Mouse (Mus musculus) limb, embryonic 10.5 days (tissue): Measurements from ENCODE around the gene Gm49405. TPM values are rescaled to one million over a fixed set of nuclear protein-coding genes. Genes with fewer than 3 reads are reported as not detected.

ENCODE experiments used
- DNase-seq: peaks from one replicate; pipeline ENCODE4 v3.0.0-alpha.2; 2017; ENCODE audit warnings: low spot score
- H3K27ac ChIP-seq: fragments of 300-500 bp; sonication (generic); 2 replicates; pipeline ENCODE4 v1.5.1; 2016; ENCODE audit warnings: mild to moderate bottlenecking
- H3K27me3 ChIP-seq: fragments of 300-500 bp; sonication (generic); 2 replicates; pipeline ENCODE4 v1.6.1; 2016; ENCODE audit warnings: low read depth, mild to moderate bottlenecking; ENCODE audit not compliant: poor library complexity, severe bottlenecking
- H3K36me3 ChIP-seq: fragments of 300-500 bp; sonication (generic); 2 replicates; pipeline ENCODE4 v1.6.1; 2016; ENCODE audit warnings: mild to moderate bottlenecking, moderate library complexity
- H3K4me1 ChIP-seq: fragments of 300-500 bp; sonication (generic); 2 replicates; pipeline ENCODE4 v1.6.1; 2016
- H3K4me3 ChIP-seq: fragments of 300-500 bp; sonication (generic); 2 replicates; pipeline ENCODE4 v1.5.1; 2016; ENCODE audit warnings: mild to moderate bottlenecking, moderate library complexity
- H3K9me3 ChIP-seq: fragments of 300-500 bp; sonication (generic); replicated peaks from 2 replicates; pipeline ENCODE4 v1.6.1; 2016; ENCODE audit warnings: mild to moderate bottlenecking
- WGBS: fragments of 180-500 bp; shearing (Covaris S2); methylation state at CpG from one replicate; pipeline ENCODE4 v1.1.7; 2016; 5-methylcytosine and 5-hydroxymethylcytosine counted together
- polyA plus RNA-seq: library from polyadenylated mRNA; unstranded; fragments of >200 nt; fragmentation: Nextera tagmentation; extraction: Ambion mirVana; gene quantifications from 2 replicates; pipeline ENCODE4 v1.2.1, GENCODE M21; 2016

Gm49405 gene
- polyA plus RNA-seq, 1 experiment from 2014 or later, result 4.6 TPM

DNA sequence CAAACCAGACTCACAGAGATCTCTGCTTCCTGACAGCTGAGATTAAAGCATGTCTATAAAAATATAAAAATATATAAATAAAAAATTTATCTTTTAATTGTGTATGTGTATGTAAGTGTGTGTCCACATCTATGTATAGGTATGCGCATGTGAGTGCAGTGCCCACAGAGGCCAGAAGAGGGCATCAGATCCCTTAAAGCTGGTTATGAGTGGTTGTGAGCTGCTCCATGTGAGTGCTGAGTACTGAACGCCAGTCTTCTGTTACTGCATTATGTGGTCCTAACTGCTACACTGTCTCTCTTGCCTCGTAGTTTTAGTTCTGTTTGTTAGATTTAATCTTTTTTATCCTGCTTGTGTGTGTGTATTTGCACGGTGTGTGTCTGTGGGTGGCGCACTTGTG is 50.6 kb downstream of the Gm49405 start:
- no peak for DNase-seq
- no peaks in the 10 kb centered on the region for H3K27me3 ChIP-seq
- WGBS, result 96% methylated on average over 5 of the region's 5 CpGs
- 0 out of 2 replicates have a peak, but pooled peaks cover 2% of the 10 kb centered on the region for H3K4me1 ChIP-seq
- no peak overlapping the region for H3K27ac ChIP-seq
- H3K4me3 ChIP-seq, result no peak overlapping the region
- no peaks in the 10 kb centered on the region for H3K36me3 ChIP-seq
- no peaks in the 10 kb centered on the region for H3K9me3 ChIP-seq

- H3K4me3 ChIP-seq, result no peak overlapping the region
- WGBS, result 55% methylated on average over 10 of the region's 10 CpGs
- no peaks in the 10 kb centered on the region for H3K27me3 ChIP-seq
These were observed 51.5 kb downstream of the Gm49405 start for GRCm38 (mm10) chr19:4051741-4052515.

GRCm38 (mm10) chr19:4052516-4053030 is 52.1 kb downstream of the Gm49405 start:
- Histone ChIP-seq H3K27me3 (no peaks in the 10 kb centered on the region), H3K4me1 (no peaks in the 10 kb centered on the region), H3K4me3 (no peak overlapping the region), H3K27ac (no peak overlapping the region), H3K9me3 (no peaks in the 10 kb centered on the region), H3K36me3 (no peaks in the 10 kb centered on the region)
- WGBS, result 86% methylated on average over 5 of the region's 5 CpGs
- no peak for DNase-seq

More at GRCm38 (mm10) chr19:4051741-4052515, 51.5 kb downstream of the Gm49405 start:
- no peaks in the 10 kb centered on the region for H3K36me3 ChIP-seq
- DNase-seq, result peak; percentile 85
- H3K9me3 ChIP-seq, result no peaks in the 10 kb centered on the region
- H3K27ac ChIP-seq, result no peak overlapping the region
- no peaks in the 10 kb centered on the region for H3K4me1 ChIP-seq

- H3K4me1 ChIP-seq, result no peaks in the 10 kb centered on the region
- 88% methylated on average over 5 of the region's 5 CpGs for WGBS
- no peaks in the 10 kb centered on the region for H3K9me3 ChIP-seq
- no peak overlapping the region for H3K4me3 ChIP-seq
- no peak for DNase-seq
- H3K36me3 ChIP-seq, result no peaks in the 10 kb centered on the region
- H3K27ac ChIP-seq, result no peak overlapping the region
- no peaks in the 10 kb centered on the region for H3K27me3 ChIP-seq
These were observed 54.2 kb downstream of the Gm49405 start for GRCm38 (mm10) chr19:4054613-4055012.

Other genes with a start within 250 kb of the Gm49405 start
- gene Kmt5b, start 233.2 kb upstream of the Gm49405 start, polyA plus RNA-seq, result 21.4 and 29.2 TPM in 2 replicates
- 48.5 and 50.0 TPM in 2 replicates for gene Chka, start 148.9 kb upstream of the Gm49405 start, polyA plus RNA-seq
- 27.9 and 39.4 TPM in 2 replicates for gene Tcirg1, start 93.5 kb upstream of the Gm49405 start, polyA plus RNA-seq
- gene Ndufs8, start 87.9 kb upstream of the Gm49405 start, polyA plus RNA-seq, result 249 and 273 TPM in 2 replicates
- 0.20 and 0.33 TPM in 2 replicates for gene Aldh3b1, start 70.8 kb upstream of the Gm49405 start, polyA plus RNA-seq
- gene Unc93b1, start 65.4 kb upstream of the Gm49405 start, polyA plus RNA-seq, result 5.4 and 6.7 TPM in 2 replicates
- not detected in 2 replicates for gene Aldh3b3, start 42.0 kb upstream of the Gm49405 start, polyA plus RNA-seq
- gene Aldh3b2, start 28.3 kb upstream of the Gm49405 start, polyA plus RNA-seq, result 1.4 and 2.4 TPM in 2 replicates
- gene Acy3, start 14.1 kb upstream of the Gm49405 start, polyA plus RNA-seq, result 3.9 and 5.6 TPM in 2 replicates
- gene Tbx10, start 7.9 kb upstream of the Gm49405 start, polyA plus RNA-seq, result 0.10 TPM in 1 of 2 replicates, not detected in the other
- 32.4 and 36.0 TPM in 2 replicates for gene Nudt8, start within 50 bp of the Gm49405 start, polyA plus RNA-seq
- 5.0 and 7.6 TPM in 2 replicates for gene Doc2g, start 2.7 kb downstream of the Gm49405 start, polyA plus RNA-seq
- 220 and 221 TPM in 2 replicates for gene Ndufv1, start 12.2 kb downstream of the Gm49405 start, polyA plus RNA-seq
- gene Gstp1, start 37.4 kb downstream of the Gm49405 start, polyA plus RNA-seq, result 478 and 510 TPM in 2 replicates
- 0.62 and 0.88 TPM in 2 replicates for gene Gstp2, start 45.4 kb downstream of the Gm49405 start, polyA plus RNA-seq
- not detected in 2 replicates for gene Gstp3, start 58.9 kb downstream of the Gm49405 start, polyA plus RNA-seq
- not detected in 2 replicates for gene Cabp2, start 81.0 kb downstream of the Gm49405 start, polyA plus RNA-seq
- 86.7 and 87.0 TPM in 2 replicates for gene Cdk2ap2, start 96.6 kb downstream of the Gm49405 start, polyA plus RNA-seq
- gene Pitpnm1, start 99.4 kb downstream of the Gm49405 start, polyA plus RNA-seq, result 5.9 and 7.9 TPM in 2 replicates
- 74.9 and 79.2 TPM in 2 replicates for gene Aip, start 125.2 kb downstream of the Gm49405 start, polyA plus RNA-seq
- gene Gpr152, start 139.2 kb downstream of the Gm49405 start, polyA plus RNA-seq, result not detected in 2 replicates
- 0.15 TPM in 1 of 2 replicates, not detected in the other for gene Cabp4, start 143.4 kb downstream of the Gm49405 start, polyA plus RNA-seq
- gene Coro1b, start 148.0 kb downstream of the Gm49405 start, polyA plus RNA-seq, result 129 and 148 TPM in 2 replicates
- 0.93 and 1.4 TPM in 2 replicates for gene Ptprcap, start 153.0 kb downstream of the Gm49405 start, polyA plus RNA-seq
- gene Rps6kb2, start 162.7 kb downstream of the Gm49405 start, polyA plus RNA-seq, result 58.3 and 66.0 TPM in 2 replicates
- gene Carns1, start 174.9 kb downstream of the Gm49405 start, polyA plus RNA-seq, result 3.2 and 3.3 TPM in 2 replicates
- gene Tbc1d10c, start 190.7 kb downstream of the Gm49405 start, polyA plus RNA-seq, result 0.21 and 1.2 TPM in 2 replicates
- 1,070 and 1,129 TPM in 2 replicates for gene Ppp1ca, start 191.4 kb downstream of the Gm49405 start, polyA plus RNA-seq
- gene Rad9a, start 201.0 kb downstream of the Gm49405 start, polyA plus RNA-seq, result 58.2 and 61.5 TPM in 2 replicates
- gene Clcf1, start 213.6 kb downstream of the Gm49405 start, polyA plus RNA-seq, result 4.3 and 6.0 TPM in 2 replicates
- not detected in 2 replicates for gene AC109138.7, start 213.7 kb downstream of the Gm49405 start, polyA plus RNA-seq
- gene Pold4, start 231.3 kb downstream of the Gm49405 start, polyA plus RNA-seq, result 14.0 and 16.2 TPM in 2 replicates